Mouse (Mus musculus) lung, embryonic 16.5 days (tissue): ENCODE data around the gene BC048562. TPM values are rescaled to one million over a fixed set of nuclear protein-coding genes. Genes with fewer than 3 reads are reported as not detected.

ENCODE experiments used
- polyA plus RNA-seq: library from polyadenylated mRNA; unstranded; fragments of >200 nt; fragmentation: Nextera tagmentation; extraction: Ambion mirVana; gene quantifications from 2 replicates; pipeline ENCODE4 v1.2.1, GENCODE M21; 2015

The BC048562 gene
- polyA plus RNA-seq, 1 experiment from 2014 or later, result not detected

Other genes with a start within 250 kb of the BC048562 start
- 0.26 and 0.30 TPM in 2 replicates for gene Bsn, start 246.1 kb upstream of the BC048562 start, polyA plus RNA-seq
- 124 and 141 TPM in 2 replicates for gene Dag1, start 172.5 kb upstream of the BC048562 start, polyA plus RNA-seq
- 36.8 and 41.6 TPM in 2 replicates for gene Nicn1, start 146.1 kb upstream of the BC048562 start, polyA plus RNA-seq
- 19.1 and 21.9 TPM in 2 replicates for gene Amt, start 139.6 kb upstream of the BC048562 start, polyA plus RNA-seq
- 531 and 556 TPM in 2 replicates for gene Rhoa, start 130.4 kb upstream of the BC048562 start, polyA plus RNA-seq
- gene Tcta, start 130.3 kb upstream of the BC048562 start, polyA plus RNA-seq, result 38.0 and 41.8 TPM in 2 replicates
- 649 and 714 TPM in 2 replicates for gene Gpx1, start 97.6 kb upstream of the BC048562 start, polyA plus RNA-seq
- 89.9 and 93.6 TPM in 2 replicates for gene Usp4, start 88.6 kb upstream of the BC048562 start, polyA plus RNA-seq
- 0.41 and 0.64 TPM in 2 replicates for gene 1700102P08Rik, start 43.7 kb upstream of the BC048562 start, polyA plus RNA-seq
- 1.7 and 2.6 TPM in 2 replicates for gene Ccdc36, start 8.0 kb upstream of the BC048562 start, polyA plus RNA-seq
- gene Ccdc71, start 24.0 kb downstream of the BC048562 start, polyA plus RNA-seq, result 50.7 and 58.0 TPM in 2 replicates
- gene Klhdc8b, start 25.1 kb downstream of the BC048562 start, polyA plus RNA-seq, result 76.6 and 89.7 TPM in 2 replicates
- 86.0 and 95.5 TPM in 2 replicates for gene Lamb2, start 43.3 kb downstream of the BC048562 start, polyA plus RNA-seq
- 59.1 and 61.0 TPM in 2 replicates for gene Usp19, start 54.1 kb downstream of the BC048562 start, polyA plus RNA-seq
- gene Qars, start 71.2 kb downstream of the BC048562 start, polyA plus RNA-seq, result 97.4 and 107 TPM in 2 replicates
- 108 and 118 TPM in 2 replicates for gene Qrich1, start 80.3 kb downstream of the BC048562 start, polyA plus RNA-seq
- gene Impdh2, start 123.8 kb downstream of the BC048562 start, polyA plus RNA-seq, result 148 and 149 TPM in 2 replicates
- gene Ndufaf3, start 131.0 kb downstream of the BC048562 start, polyA plus RNA-seq, result 55.8 and 60.2 TPM in 2 replicates
- 146 and 161 TPM in 2 replicates for gene Dalrd3, start 133.4 kb downstream of the BC048562 start, polyA plus RNA-seq
- 122 and 128 TPM in 2 replicates for gene Wdr6, start 142.3 kb downstream of the BC048562 start, polyA plus RNA-seq
- 8.0 and 8.3 TPM in 2 replicates for gene P4htm, start 161.2 kb downstream of the BC048562 start, polyA plus RNA-seq
- 44.3 and 46.7 TPM in 2 replicates for gene Arih2, start 212.9 kb downstream of the BC048562 start, polyA plus RNA-seq
- 44.8 and 46.8 TPM in 2 replicates for gene Slc25a20, start 225.6 kb downstream of the BC048562 start, polyA plus RNA-seq